Mouse (Mus musculus) embryonic fibroblast, embryonic 13.5 days (primary cell): Measurements from ENCODE around the gene Ap1ar.

Experiments
- CTCF ChIP-seq: IDR thresholded peaks from 2 replicates; pipeline ENCODE4 v1.5.1; 2011; ENCODE audit warnings: mild to moderate bottlenecking, control low read depth, low read length, moderate library complexity, borderline replicate concordance; ENCODE audit not compliant: insufficient read depth
- POLR2A ChIP-seq: IDR thresholded peaks from 2 replicates; pipeline ENCODE4 v1.6.1; 2011; ENCODE audit warnings: low read depth, mild to moderate bottlenecking, control low read depth, low read length, moderate library complexity

DNA sequence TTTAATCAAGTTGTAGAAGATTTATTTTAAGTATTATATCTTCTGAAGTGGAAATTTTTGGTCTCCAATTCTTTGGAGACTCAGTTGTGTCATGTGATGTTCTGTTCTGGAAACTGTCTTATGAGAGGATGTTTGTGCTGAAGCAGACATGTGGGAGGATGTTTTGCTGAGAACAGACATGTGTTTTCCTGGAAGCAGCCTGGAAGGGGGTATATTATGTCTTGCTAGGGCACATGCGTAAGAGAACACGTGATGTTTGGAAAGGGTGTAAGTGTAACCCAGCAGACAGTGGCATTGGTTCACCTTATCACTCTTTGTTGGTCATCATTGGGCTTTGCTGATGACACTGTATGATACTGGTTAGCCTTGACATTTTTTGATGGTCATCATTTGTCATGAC, 38.2 kb upstream of the Ap1ar start:
- TF ChIP-seq CTCF = no peak
- TF ChIP-seq POLR2A = no peak
